Mouse (Mus musculus) heart, postnatal 0 days (tissue): ENCODE data around the gene Tmprss6.

Experiments used
- CTCF ChIP-seq: IDR thresholded peaks from 2 replicates; pipeline ENCODE4 v1.5.1; 2016; ENCODE audit warnings: antibody characterized with exemption, control low read depth, low read depth
- EP300 ChIP-seq: IDR thresholded peaks from 2 replicates; pipeline ENCODE4 v1.6.1; 2016; ENCODE audit warnings: antibody characterized with exemption, low read depth

GRCm38 (mm10) chr15:78434896-78435520 is 33.4 kb downstream of the Tmprss6 start:
- TF ChIP-seq CTCF, result peak; percentile 64
- no peak for TF ChIP-seq EP300
